Mouse (Mus musculus): ENCODE measurements around the gene Olfr1472. TPM values are rescaled to one million over a fixed set of nuclear protein-coding genes. Genes with fewer than 3 reads are reported as not detected.
"Not testable (repeated sequence)": the region's sequence is repeated elsewhere in the genome, so short reads cannot be mapped to it uniquely, and the experiment has no call there.

Gene Olfr1472
- polyA plus RNA-seq (2012; rRNA removed): not detected in 2 replicates

DNA sequence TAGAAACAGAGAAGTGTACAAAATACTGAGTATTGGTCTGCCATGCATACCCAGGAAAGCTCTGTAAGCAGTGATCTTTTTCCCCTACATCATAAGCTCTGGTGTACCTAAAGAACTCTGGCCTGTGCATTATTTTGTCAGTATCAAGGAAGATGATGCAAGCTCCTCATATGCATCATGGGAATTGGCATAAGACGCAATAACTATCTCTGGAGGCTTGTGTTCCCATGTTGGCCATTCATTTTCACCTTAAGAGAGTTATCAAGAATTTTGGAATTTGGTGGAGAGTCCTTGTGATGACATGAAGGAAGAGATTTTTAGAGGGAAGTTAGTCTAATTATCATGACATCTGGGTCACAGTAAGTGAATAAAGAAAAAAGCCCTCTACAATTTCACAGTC is at the start of gene Olfr1472:
Gene Olfr1472, minus strand, starts transcription at position 101 of the 400 bp plus-strand sequence.
- H3K4me1 ChIP-seq (ENCODE audit: control insufficient read depth, insufficient read depth, low read length): no peaks in the 10 kb centered on the region
- no peak for TF ChIP-seq POLR2A (IDR thresholded peaks at IDR 0.05; ENCODE audit: extremely low read depth, insufficient read depth, low read length)
- no peak for TF ChIP-seq CTCF (IDR thresholded peaks at IDR 0.05; ENCODE audit: extremely low read depth, insufficient read depth, low read length)
- no peak within 1 kb of the TSS for H3K27ac ChIP-seq (ENCODE audit: insufficient read depth, low read length)
- no peak within 1 kb of the TSS for H3K4me3 ChIP-seq (ENCODE audit: insufficient read depth, low read length)

DNA sequence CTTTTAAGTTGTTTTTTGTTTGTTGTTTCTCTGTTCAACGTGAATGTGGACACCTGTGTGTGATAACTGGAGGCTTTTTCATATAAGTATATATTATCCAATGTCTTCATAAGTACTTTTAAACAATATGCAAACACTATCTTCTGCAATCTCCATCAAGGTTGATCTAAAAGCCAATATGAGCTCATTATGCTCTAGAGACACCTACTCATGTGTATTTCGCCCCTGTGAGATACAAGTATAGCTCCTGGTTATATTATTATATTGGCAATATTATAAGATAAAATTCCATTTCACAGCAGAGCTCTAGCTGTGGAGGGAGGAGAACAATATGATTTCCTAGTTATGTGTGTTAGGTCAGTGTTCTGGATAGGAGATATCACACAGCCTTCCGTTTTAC is 44.4 kb upstream of the Olfr1472 start, which contains the start of gene Olfr1477:
Gene Olfr1477, plus strand, starts transcription at position 301 of the 400 bp plus-strand sequence.
- no peak within 1 kb of the TSS for H3K27ac ChIP-seq (ENCODE audit: insufficient read depth, low read length)
- TF ChIP-seq POLR2A (IDR thresholded peaks at IDR 0.05; ENCODE audit: extremely low read depth, insufficient read depth, low read length): no peak
- TF ChIP-seq CTCF (IDR thresholded peaks at IDR 0.05; ENCODE audit: extremely low read depth, insufficient read depth, low read length): no peak
- H3K4me3 ChIP-seq (ENCODE audit: insufficient read depth, low read length): no peak within 1 kb of the TSS
- no peaks in the 10 kb centered on the region for H3K4me1 ChIP-seq (ENCODE audit: control insufficient read depth, insufficient read depth, low read length)

DNA sequence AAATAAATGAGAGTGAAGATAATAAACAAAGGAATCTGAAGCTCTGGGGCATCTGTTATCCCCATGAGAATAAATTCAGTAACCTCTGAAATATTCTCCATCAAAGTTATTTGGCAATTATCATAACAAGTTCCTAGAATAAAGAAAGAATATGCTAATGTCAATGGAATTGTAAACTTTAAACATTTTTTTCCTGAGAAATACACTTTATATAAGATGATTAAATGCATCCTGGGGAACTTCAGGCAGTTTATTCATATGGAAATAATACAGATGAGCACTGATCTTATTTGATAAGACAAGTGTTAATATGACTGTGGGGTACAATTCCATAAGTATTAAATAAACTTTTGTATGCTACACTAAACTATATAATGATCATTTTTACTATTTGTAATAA is 24.2 kb upstream of the Olfr1472 start, which contains the start of gene Olfr1475:
Gene Olfr1475, minus strand, starts transcription at position 101 of the 400 bp plus-strand sequence.
- Histone ChIP-seq H3K4me1 (ENCODE audit: control insufficient read depth, insufficient read depth, low read length) (no peaks in the 10 kb centered on the region), H3K27ac (ENCODE audit: insufficient read depth, low read length) (no peak within 1 kb of the TSS), H3K4me3 (ENCODE audit: insufficient read depth, low read length) (no peak within 1 kb of the TSS)
- TF ChIP-seq CTCF (IDR thresholded peaks at IDR 0.05; ENCODE audit: extremely low read depth, insufficient read depth, low read length) (no peak), POLR2A (IDR thresholded peaks at IDR 0.05; ENCODE audit: extremely low read depth, insufficient read depth, low read length) (no peak)

DNA sequence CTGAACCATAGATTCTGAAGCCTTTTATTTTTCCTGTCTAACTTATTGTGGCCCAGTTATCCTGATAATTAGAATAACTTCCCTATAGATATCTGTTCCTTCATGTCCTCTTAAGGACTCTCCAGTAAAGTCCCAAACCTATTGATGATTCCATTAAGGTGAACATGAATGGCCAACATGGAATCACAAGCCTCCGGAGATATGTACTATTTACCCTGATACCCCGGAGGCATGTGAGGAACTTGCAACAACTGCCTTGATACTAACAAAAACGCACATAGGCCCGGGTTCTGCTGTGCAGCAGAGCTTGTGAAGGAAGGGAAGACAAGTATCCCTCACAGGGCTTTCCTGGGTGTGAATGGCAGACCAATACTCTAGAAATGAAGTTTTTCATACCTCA is 13.4 kb upstream of the Olfr1472 start, which contains the start of gene Olfr1474:
Gene Olfr1474, plus strand, starts transcription at position 301 of the 400 bp plus-strand sequence.
- H3K4me1 ChIP-seq (ENCODE audit: control insufficient read depth, insufficient read depth, low read length); H3K27ac ChIP-seq (ENCODE audit: insufficient read depth, low read length); H3K4me3 ChIP-seq (ENCODE audit: insufficient read depth, low read length): not testable (repeated sequence)

DNA sequence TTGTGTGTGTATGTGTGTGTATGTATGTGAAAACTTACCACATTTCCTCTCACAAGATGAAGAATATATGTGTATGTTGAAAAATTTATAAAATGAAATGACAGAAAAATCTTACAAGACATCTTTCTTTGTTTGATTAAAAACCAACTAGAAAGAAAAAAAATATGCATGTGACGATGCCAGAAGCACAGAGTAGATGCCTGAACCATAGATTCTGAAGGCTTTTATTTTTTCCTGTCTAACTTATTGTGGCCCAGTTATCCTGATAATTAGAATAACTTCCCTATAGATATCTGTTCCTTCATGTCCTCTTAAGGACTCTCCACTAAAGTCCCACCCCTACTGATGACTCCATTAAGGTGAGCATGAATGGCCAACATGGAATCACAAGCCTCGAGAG is 12.8 kb downstream of the Olfr1472 start, which contains the start of gene Olfr1471:
Gene Olfr1471, plus strand, starts transcription at position 301 of the 400 bp plus-strand sequence.
- H3K4me1 ChIP-seq (ENCODE audit: control insufficient read depth, insufficient read depth, low read length); H3K27ac ChIP-seq (ENCODE audit: insufficient read depth, low read length); H3K4me3 ChIP-seq (ENCODE audit: insufficient read depth, low read length): not testable (repeated sequence)

DNA sequence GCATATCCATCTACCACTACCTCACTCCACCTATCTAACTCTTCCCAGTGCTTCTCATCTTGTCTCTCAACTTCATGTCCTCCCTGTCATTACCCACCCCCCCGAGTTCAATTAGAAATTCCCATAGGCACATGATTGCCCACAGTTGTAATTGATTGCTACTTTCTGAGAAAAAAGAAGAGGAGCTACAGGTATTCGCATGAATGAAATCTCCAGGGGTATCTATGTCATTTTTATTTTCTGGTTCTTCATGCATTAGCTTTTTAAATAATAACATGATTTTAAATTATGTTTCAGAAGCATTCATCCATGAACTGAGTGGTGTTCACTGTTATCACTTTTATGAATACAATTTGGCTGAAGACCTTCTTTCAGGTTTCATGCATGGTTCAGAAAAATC is 48.3 kb downstream of the Olfr1472 start, which contains the start of gene Olfr1469:
Gene Olfr1469, plus strand, starts transcription at position 301 of the 400 bp plus-strand sequence.
- H3K4me3 ChIP-seq (ENCODE audit: insufficient read depth, low read length): no peak within 1 kb of the TSS
- TF ChIP-seq CTCF (IDR thresholded peaks at IDR 0.05; ENCODE audit: extremely low read depth, insufficient read depth, low read length) (no peak), POLR2A (IDR thresholded peaks at IDR 0.05; ENCODE audit: extremely low read depth, insufficient read depth, low read length) (no peak)
- no peaks in the 10 kb centered on the region for H3K4me1 ChIP-seq (ENCODE audit: control insufficient read depth, insufficient read depth, low read length)
- no peak within 1 kb of the TSS for H3K27ac ChIP-seq (ENCODE audit: insufficient read depth, low read length)

Other genes with a start within 250 kb of the Olfr1472 start
- gene Olfr1463, start 224.8 kb downstream of the Olfr1472 start, polyA plus RNA-seq (2012; rRNA removed): not detected in 2 replicates
- not detected in 2 replicates for gene Olfr1465, start 140.5 kb downstream of the Olfr1472 start, polyA plus RNA-seq (2012; rRNA removed)
- not detected in 2 replicates for gene Olfr1466, start 117.2 kb downstream of the Olfr1472 start, polyA plus RNA-seq (2012; rRNA removed)
- not detected in 2 replicates for gene Olfr1467, start 93.8 kb downstream of the Olfr1472 start, polyA plus RNA-seq (2012; rRNA removed)
- gene Olfr1469, start 48.2 kb downstream of the Olfr1472 start, polyA plus RNA-seq (2012; rRNA removed): not detected in 2 replicates
- not detected in 2 replicates for gene Olfr1471, start 12.7 kb downstream of the Olfr1472 start, polyA plus RNA-seq (2012; rRNA removed)
- not detected in 2 replicates for gene Olfr1474, start 13.5 kb upstream of the Olfr1472 start, polyA plus RNA-seq (2012; rRNA removed)
- gene Olfr1475, start 24.1 kb upstream of the Olfr1472 start, polyA plus RNA-seq (2012; rRNA removed): not detected in 2 replicates
- not detected in 2 replicates for gene Olfr1477, start 44.5 kb upstream of the Olfr1472 start, polyA plus RNA-seq (2012; rRNA removed)
- not detected in 2 replicates for gene Olfr1480, start 71.8 kb upstream of the Olfr1472 start, polyA plus RNA-seq (2012; rRNA removed)
- gene Olfr1484, start 127.4 kb upstream of the Olfr1472 start, polyA plus RNA-seq (2012; rRNA removed): not detected in 2 replicates
- gene Olfr1487, start 161.3 kb upstream of the Olfr1472 start, polyA plus RNA-seq (2012; rRNA removed): not detected in 2 replicates
- not detected in 2 replicates for gene Olfr1489, start 175.5 kb upstream of the Olfr1472 start, polyA plus RNA-seq (2012; rRNA removed)
- gene Olfr1490, start 195.0 kb upstream of the Olfr1472 start, polyA plus RNA-seq (2012; rRNA removed): not detected in 2 replicates
- not detected in 2 replicates for gene Olfr1491, start 241.2 kb upstream of the Olfr1472 start, polyA plus RNA-seq (2012; rRNA removed)